Mouse (Mus musculus): ENCODE measurements at regions not wholly inside any gene's neighbourhood (a gene's known extent, or its start where the extent isn't known, plus 50 kb on each side); places are given as distances from the start of the nearest gene placed in this dataset.

DNA sequence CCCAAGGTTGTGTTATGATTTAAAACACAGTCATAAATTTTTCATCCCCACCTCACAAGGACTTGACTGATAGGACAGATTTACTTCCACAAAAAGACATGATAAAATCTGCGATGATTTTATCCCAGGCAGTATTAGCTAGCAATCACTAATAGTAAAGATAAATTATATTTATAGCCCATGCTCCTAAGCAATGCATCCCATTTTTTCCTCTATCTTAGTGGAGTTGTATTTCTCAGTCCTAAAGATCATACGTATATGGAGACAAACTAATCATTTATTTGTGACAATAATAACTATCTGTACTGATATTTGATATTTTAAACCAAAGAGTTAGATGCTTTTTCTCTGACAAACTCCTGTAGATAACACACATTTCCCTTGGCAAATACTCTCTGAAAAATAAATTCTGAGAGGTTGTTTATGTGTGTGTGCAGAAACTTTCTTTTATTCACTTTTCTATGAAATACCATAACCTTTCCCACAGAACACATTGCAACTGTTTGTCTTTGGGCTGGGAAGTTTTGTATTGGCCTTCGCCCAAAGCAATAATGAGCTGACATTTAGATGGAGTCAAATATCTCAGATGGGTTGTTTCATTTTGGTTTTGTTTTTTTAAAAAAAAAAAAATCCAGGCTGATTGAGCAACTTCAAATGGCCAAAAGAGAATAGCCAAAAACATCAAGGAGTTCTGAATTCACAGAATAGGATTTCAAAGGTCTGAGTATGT lies 355.5 kb upstream of the Lmcd1 start:
- TF ChIP-seq CTCF (IDR thresholded peaks at IDR 0.05; ENCODE audit: low read depth, low read length): no peak
- TF ChIP-seq POLR2A (IDR thresholded peaks at IDR 0.05; ENCODE audit: borderline replicate concordance, low read depth, low read length): no peak
